Mouse (Mus musculus) neural tube, embryonic 14.5 days (tissue): ENCODE results near the gene Arid4a. TPM values are rescaled to one million over a fixed set of nuclear protein-coding genes. Genes with fewer than 3 reads are reported as not detected.

Source experiments
- ATAC-seq: fragments of 200-750 bp; cut with Nextera tagmentation; 2 replicates; pipeline ENCODE4 v1.8.0; 2017; ENCODE audit warnings: low read depth, mild to moderate bottlenecking, moderate TSS enrichment, moderate library complexity
- H3K27ac ChIP-seq: fragments of 300-500 bp; sonication (generic); 2 replicates; pipeline ENCODE4 v1.5.1; 2014; ENCODE audit warnings: low read depth, mild to moderate bottlenecking, control low read depth, low read length, moderate library complexity, mixed read lengths
- H3K27me3 ChIP-seq: fragments of 300-500 bp; sonication (generic); 2 replicates; pipeline ENCODE4 v1.6.1; 2014; ENCODE audit warnings: low read length; ENCODE audit not compliant: control insufficient read depth, insufficient read depth
- H3K36me3 ChIP-seq: fragments of 300-500 bp; sonication (generic); 2 replicates; pipeline ENCODE4 v1.6.1; 2014; ENCODE audit warnings: low read length, mixed read lengths; ENCODE audit not compliant: control insufficient read depth, insufficient read depth
- H3K4me1 ChIP-seq: fragments of 300-500 bp; sonication (generic); 2 replicates; pipeline ENCODE4 v1.6.1; 2014; ENCODE audit warnings: low read length; ENCODE audit not compliant: control insufficient read depth, insufficient read depth
- H3K4me2 ChIP-seq: fragments of 300-500 bp; sonication (generic); 2 replicates; pipeline ENCODE4 v1.6.1; 2014; ENCODE audit warnings: mild to moderate bottlenecking, low read depth, low read length, control low read depth
- H3K4me3 ChIP-seq: fragments of 300-500 bp; sonication (generic); 2 replicates; pipeline ENCODE4 v1.5.1; 2014; ENCODE audit warnings: low read depth, low read length, control low read depth, mixed read lengths
- H3K9ac ChIP-seq: fragments of 300-500 bp; sonication (generic); replicated peaks from 2 replicates; pipeline ENCODE4 v1.6.1; 2014; ENCODE audit warnings: low read depth, mild to moderate bottlenecking, control low read depth, low read length, mixed read lengths
- H3K9me3 ChIP-seq: fragments of 300-500 bp; sonication (generic); 2 replicates; pipeline ENCODE4 v1.6.1; 2016; ENCODE audit warnings: low read length; ENCODE audit not compliant: control insufficient read depth
- WGBS: fragments of 180-500 bp; shearing (Covaris S2); extraction: QIAGEN DNeasy Blood & Tissue Kit; methylation state at CpG from one replicate; pipeline ENCODE4 v1.1.7; 2014; 5-methylcytosine and 5-hydroxymethylcytosine counted together
- polyA plus RNA-seq: library from polyadenylated mRNA; unstranded; fragments of >200 nt; fragmentation: Nextera tagmentation; extraction: Ambion mirVana; gene quantifications from 2 replicates; pipeline ENCODE4 v1.2.1, GENCODE M21; 2014

Gene Arid4a
- polyA plus RNA-seq, 1 experiment from 2014 or later: 45.0 TPM

GRCm38 (mm10) chr12:71046501-71046900 is 30.7 kb downstream of the Arid4a start:
- 98% methylated on average over 4 of the region's 4 CpGs for WGBS
- no peak overlapping the region for H3K4me2 ChIP-seq
- no peak overlapping the region for H3K9ac ChIP-seq
- H3K36me3 ChIP-seq: peaks cover 9% of the 10 kb centered on the region
- no peak overlapping the region for H3K4me3 ChIP-seq
- no peak overlapping the region for H3K27ac ChIP-seq
- no peaks in the 10 kb centered on the region for H3K27me3 ChIP-seq
- peaks cover 15% of the 10 kb centered on the region; the same call in 1 of the 2 replicates for H3K4me1 ChIP-seq
- H3K9me3 ChIP-seq: no peaks in the 10 kb centered on the region
- ATAC-seq: no peak

GRCm38 (mm10) chr12:71047473-71048078 is 31.8 kb downstream of the Arid4a start:
- no peaks in the 10 kb centered on the region for H3K9me3 ChIP-seq
- H3K4me2 ChIP-seq: peak overlapping the region; percentile 76
- H3K9ac ChIP-seq: peak overlapping the region; percentile 58
- H3K36me3 ChIP-seq: peaks cover 6% of the 10 kb centered on the region
- peaks cover 15% of the 10 kb centered on the region; the same call in 1 of the 2 replicates for H3K4me1 ChIP-seq
- peak overlapping the region; percentile 95 for H3K27ac ChIP-seq
- H3K27me3 ChIP-seq: no peaks in the 10 kb centered on the region
- H3K4me3 ChIP-seq: peak overlapping the region; percentile 43
- peak; percentile 70; the same call in 1 of the 2 replicates for ATAC-seq
- WGBS: 33% methylated on average over 8 of the region's 8 CpGs

GRCm38 (mm10) chr12:71048117-71048516 is 32.3 kb downstream of the Arid4a start:
- Histone ChIP-seq H3K9ac (peak overlapping the region; percentile 58), H3K9me3 (no peaks in the 10 kb centered on the region), H3K4me3 (peak overlapping the region; percentile 43), H3K4me2 (peak overlapping the region; percentile 76), H3K27ac (peak overlapping the region; percentile 95), H3K4me1 (peaks cover 15% of the 10 kb centered on the region; the same call in 1 of the 2 replicates), H3K36me3 (peaks cover 6% of the 10 kb centered on the region), H3K27me3 (no peaks in the 10 kb centered on the region)
- peak; percentile 93 for ATAC-seq
- WGBS: 1% methylated on average over 7 of the region's 7 CpGs

GRCm38 (mm10) chr12:71048561-71048960 is 32.8 kb downstream of the Arid4a start:
- H3K9ac ChIP-seq: peak overlapping the region; percentile 58
- H3K4me2 ChIP-seq: peak overlapping the region; percentile 76
- no peaks in the 10 kb centered on the region for H3K27me3 ChIP-seq
- peaks cover 15% of the 10 kb centered on the region; the same call in 1 of the 2 replicates for H3K4me1 ChIP-seq
- peaks cover 6% of the 10 kb centered on the region for H3K36me3 ChIP-seq
- 42% methylated on average over 1 of the region's 1 CpGs for WGBS
- ATAC-seq: no peak
- H3K4me3 ChIP-seq: peak overlapping the region; percentile 43
- H3K27ac ChIP-seq: peak overlapping the region; percentile 95
- no peaks in the 10 kb centered on the region for H3K9me3 ChIP-seq

- H3K27me3 ChIP-seq: no peaks in the 10 kb centered on the region
- no peak for ATAC-seq
- H3K9ac ChIP-seq: peak overlapping the region; percentile 58
- no peaks in the 10 kb centered on the region for H3K9me3 ChIP-seq
- peak overlapping the region; percentile 67 for H3K27ac ChIP-seq
- peaks cover 15% of the 10 kb centered on the region; the same call in 1 of the 2 replicates for H3K4me1 ChIP-seq
- 68% methylated on average over 10 of the region's 10 CpGs for WGBS
- H3K4me3 ChIP-seq: peak overlapping the region; percentile 43
- peaks cover 6% of the 10 kb centered on the region for H3K36me3 ChIP-seq
- peak overlapping the region; percentile 76 for H3K4me2 ChIP-seq
Observed at GRCm38 (mm10) chr12:71049596-71050265, 33.9 kb downstream of the Arid4a start.

GRCm38 (mm10) chr12:71051079-71051478 is 35.3 kb downstream of the Arid4a start:
- peaks cover 5% of the 10 kb centered on the region for H3K36me3 ChIP-seq

GRCm38 (mm10) chr12:71052341-71052995 is 36.7 kb downstream of the Arid4a start:
- WGBS: 91% methylated on average over 7 of the region's 7 CpGs
- H3K4me2 ChIP-seq: no peak overlapping the region
- H3K36me3 ChIP-seq: no peaks in the 10 kb centered on the region
- no peak overlapping the region for H3K27ac ChIP-seq
- no peaks in the 10 kb centered on the region for H3K27me3 ChIP-seq
- no peak overlapping the region for H3K9ac ChIP-seq
- ATAC-seq: no peak
- peaks cover 13% of the 10 kb centered on the region; the same call in 1 of the 2 replicates for H3K4me1 ChIP-seq
- H3K4me3 ChIP-seq: no peak overlapping the region
- no peaks in the 10 kb centered on the region for H3K9me3 ChIP-seq

More at GRCm38 (mm10) chr12:71051079-71051478, 35.3 kb downstream of the Arid4a start:
- 71% methylated on average over 3 of the region's 3 CpGs for WGBS
- ATAC-seq: no peak
- Histone ChIP-seq H3K9ac (no peak overlapping the region), H3K9me3 (no peaks in the 10 kb centered on the region), H3K4me3 (no peak overlapping the region), H3K27me3 (no peaks in the 10 kb centered on the region), H3K4me1 (peaks cover 15% of the 10 kb centered on the region; the same call in 1 of the 2 replicates), H3K4me2 (peak overlapping the region; percentile 24; the same call in 1 of the 2 replicates), H3K27ac (no peak overlapping the region)

GRCm38 (mm10) chr12:71053031-71053430 is 37.2 kb downstream of the Arid4a start:
- no peak for ATAC-seq
- no peak overlapping the region for H3K9ac ChIP-seq
- peaks cover 10% of the 10 kb centered on the region; the same call in 1 of the 2 replicates for H3K4me1 ChIP-seq
- H3K27me3 ChIP-seq: no peaks in the 10 kb centered on the region
- no peaks in the 10 kb centered on the region for H3K9me3 ChIP-seq
- no peaks in the 10 kb centered on the region for H3K36me3 ChIP-seq
- no peak overlapping the region for H3K4me2 ChIP-seq
- H3K27ac ChIP-seq: no peak overlapping the region
- WGBS: 63% methylated on average over 1 of the region's 1 CpGs
- no peak overlapping the region for H3K4me3 ChIP-seq
